ENCODE assay signal across 9 mouse cellular contexts in genomic region chr1:43902855-43903254, GRCm38 (mm10). TPM values are rescaled to one million over a fixed set of nuclear protein-coding genes. Genes with fewer than 3 reads are reported as not detected.
A peak's percentile ranks its signal among the peaks of the same experiment; 100 is the strongest.
DNase-seq lines count a peak whose midpoint lies in the region; TF ChIP-seq lines count a peak whose summit lies in the region.
"Had no signal": no experiment of that assay in that cellular context is flagged by ENCODE, and none has a peak within 500 bp of the region (broad histone marks: within the 10 kb centered on the region; RNA-seq: fewer than 3 reads in every experiment).

No protein-coding gene starts in this region.

- TF ChIP-seq CTCF in left cerebral cortex, adult 2 months (IDR thresholded peaks at IDR 0.05) = peak; percentile 63

- H3K4me3 ChIP-seq in left cerebral cortex, adult 2 months = no peak overlapping the region
- H3K4me3 ChIP-seq: forebrain, embryonic 10.5 days had no signal

- H3K27ac ChIP-seq in left cerebral cortex, adult 2 months = no peak overlapping the region
- H3K27ac ChIP-seq: forebrain, embryonic 10.5 days had no signal

- DNase-seq in adrenal gland, adult 2 months = peak; percentile 16
- no peak for DNase-seq in adrenal gland, postnatal 4 days (ENCODE audit: low spot score in 2 of 2)
- no peak for DNase-seq in left cerebral cortex, adult 2 months (ENCODE audit: extremely low spot score in 1 of 2, low spot score in 2 of 2)
- DNase-seq in left cerebral cortex, adult 11 months (ENCODE audit: low spot score) = no peak
- DNase-seq in adipocyte (ENCODE audit: low spot score) = peak; percentile 58
- DNase-seq in lung, postnatal 36 days = peak; percentile 36
- DNase-seq in frontal cortex, postnatal 25 days (ENCODE audit: low spot score in 2 of 2) = no peak
- no peak for DNase-seq in urinary bladder, adult 2 months (ENCODE audit: low spot score)

- intact Hi-C loops in left cerebral cortex, adult 2 months (cut with DNase I) = loop anchor here (2.0 kb wide), 2 partner anchors 140 to 162 kb away; no protein-coding TSS in a partner anchor

RNA-seq across cellular contexts. Expression of gene Tpp2, which starts 30.6 kb away (rescaled TPM):
- 10 to 100 TPM; 44.3 to 45.1 TPM for total RNA-seq in adrenal gland, adult 2 months (2021)
- 4.9 and 6.3 TPM in 2 replicates for polyA plus RNA-seq in adrenal gland, adult 2 months (2012; rRNA removed)
- 10 to 100 TPM; 59.8 to 62.6 TPM for total RNA-seq in adrenal gland, postnatal 4 days (2021)
- 10 to 100 TPM; 47.4 to 50.5 TPM for total RNA-seq in left cerebral cortex, adult 2 months (2021)
- 22.8 and 22.9 TPM in 2 replicates for polyA plus RNA-seq in urinary bladder, adult 2 months (2012; rRNA removed)

Comparison
In these comparisons a context has a peak if more than half of its experiments do, and no peak if none do; other contexts are left out.
1. DNase-seq: peak in adrenal gland, adult 2 months (single experiment), adipocyte (single experiment) and lung, postnatal 36 days (single experiment); none in adrenal gland, postnatal 4 days (0 of 2), left cerebral cortex, adult 2 months (0 of 2), left cerebral cortex, adult 11 months (single experiment), frontal cortex, postnatal 25 days (0 of 2) and urinary bladder, adult 2 months (single experiment).